Mouse (Mus musculus): Measurements from ENCODE around the gene Nectin1. TPM values are rescaled to one million over a fixed set of nuclear protein-coding genes. Genes with fewer than 3 reads are reported as not detected.

The Nectin1 gene
- polyA plus RNA-seq, 1 experiment from 2014 or later: 3.7 TPM

GRCm38 (mm10) chr9:43773521-43773920, 29.7 kb downstream of the Nectin1 start:
- H3K36me3 ChIP-seq (ENCODE audit: insufficient read depth, low read length): no peaks in the 10 kb centered on the region
- H3K4me1 ChIP-seq (replicated peaks; ENCODE audit: insufficient read depth, low read length): peaks cover 3% of the 10 kb centered on the region; the same call in 1 of the 2 replicates
- ATAC-seq (replicated peaks; ENCODE audit: low FRiP score, low read depth) (no peak), DNase-seq (ENCODE audit: low spot score) (no peak)
- no peak overlapping the region for H3K27ac ChIP-seq
- no peak overlapping the region for H3K4me3 ChIP-seq (replicated peaks; ENCODE audit: low read depth, low read length)
- no peaks in the 10 kb centered on the region for H3K9me3 ChIP-seq (replicated peaks; ENCODE audit: low read length)
- H3K9ac ChIP-seq (ENCODE audit: low read depth, low read length): no peak overlapping the region
- no peaks in the 10 kb centered on the region for H3K27me3 ChIP-seq (ENCODE audit: insufficient read depth, low read length)
- no peak for TF ChIP-seq CTCF (IDR thresholded peaks at IDR 0.05; ENCODE audit: low read depth)
- H3K4me2 ChIP-seq (ENCODE audit: low read length): no peak overlapping the region
- 70% methylated on average over 2 of the region's 2 CpGs for WGBS

- 63% methylated on average over 5 of the region's 5 CpGs for WGBS
- DNase-seq (ENCODE audit: low spot score) (no peak), ATAC-seq (replicated peaks; ENCODE audit: low FRiP score, low read depth) (no peak)
- Histone ChIP-seq H3K9ac (ENCODE audit: low read depth, low read length) (no peak overlapping the region), H3K27ac (no peak overlapping the region), H3K4me3 (replicated peaks; ENCODE audit: low read depth, low read length) (no peak overlapping the region), H3K36me3 (ENCODE audit: insufficient read depth, low read length) (no peaks in the 10 kb centered on the region), H3K4me2 (ENCODE audit: low read length) (no peak overlapping the region), H3K4me1 (replicated peaks; ENCODE audit: insufficient read depth, low read length) (peaks cover 3% of the 10 kb centered on the region; the same call in 1 of the 2 replicates), H3K9me3 (replicated peaks; ENCODE audit: low read length) (no peaks in the 10 kb centered on the region), H3K27me3 (ENCODE audit: insufficient read depth, low read length) (no peaks in the 10 kb centered on the region)
- no peak for TF ChIP-seq CTCF (IDR thresholded peaks at IDR 0.05; ENCODE audit: low read depth)
These were observed 30.6 kb downstream of the Nectin1 start for GRCm38 (mm10) chr9:43774427-43774826.

GRCm38 (mm10) chr9:43776231-43776630, 32.4 kb downstream of the Nectin1 start:
- Histone ChIP-seq H3K9me3 (replicated peaks; ENCODE audit: low read length) (no peaks in the 10 kb centered on the region), H3K4me2 (ENCODE audit: low read length) (no peak overlapping the region), H3K4me1 (replicated peaks; ENCODE audit: insufficient read depth, low read length) (peaks cover 3% of the 10 kb centered on the region; the same call in 1 of the 2 replicates), H3K4me3 (replicated peaks; ENCODE audit: low read depth, low read length) (no peak overlapping the region), H3K27me3 (ENCODE audit: insufficient read depth, low read length) (no peaks in the 10 kb centered on the region), H3K9ac (ENCODE audit: low read depth, low read length) (no peak overlapping the region), H3K36me3 (ENCODE audit: insufficient read depth, low read length) (no peaks in the 10 kb centered on the region), H3K27ac (no peak overlapping the region)
- no peak for DNase-seq (ENCODE audit: low spot score)
- WGBS: 79% methylated on average over 3 of the region's 3 CpGs
- no peak for ATAC-seq (replicated peaks; ENCODE audit: low FRiP score, low read depth)
- TF ChIP-seq CTCF (IDR thresholded peaks at IDR 0.05; ENCODE audit: low read depth): no peak

- ATAC-seq (replicated peaks; ENCODE audit: low FRiP score, low read depth) (peak; percentile 58; the same call in 1 of the 2 replicates), DNase-seq (ENCODE audit: low spot score) (no peak)
- WGBS: 76% methylated on average over 16 of the region's 16 CpGs
- H3K4me2 ChIP-seq (ENCODE audit: low read length): no peak overlapping the region
- no peaks in the 10 kb centered on the region for H3K9me3 ChIP-seq (replicated peaks; ENCODE audit: low read length)
- no peaks in the 10 kb centered on the region for H3K36me3 ChIP-seq (ENCODE audit: insufficient read depth, low read length)
- no peak overlapping the region for H3K4me3 ChIP-seq (replicated peaks; ENCODE audit: low read depth, low read length)
- peaks cover 3% of the 10 kb centered on the region; the same call in 1 of the 2 replicates for H3K4me1 ChIP-seq (replicated peaks; ENCODE audit: insufficient read depth, low read length)
- no peaks in the 10 kb centered on the region for H3K27me3 ChIP-seq (ENCODE audit: insufficient read depth, low read length)
- TF ChIP-seq CTCF (IDR thresholded peaks at IDR 0.05; ENCODE audit: low read depth): peak; percentile 25; the same call in 1 of the 2 replicates
- no peak overlapping the region for H3K27ac ChIP-seq
- no peak overlapping the region for H3K9ac ChIP-seq (ENCODE audit: low read depth, low read length)
These were observed 33.9 kb downstream of the Nectin1 start for GRCm38 (mm10) chr9:43777362-43778360.

GRCm38 (mm10) chr9:43780883-43781282, 37.1 kb downstream of the Nectin1 start:
- WGBS: 68% methylated on average over 8 of the region's 8 CpGs
- Histone ChIP-seq H3K27ac (no peak overlapping the region), H3K4me3 (replicated peaks; ENCODE audit: low read depth, low read length) (no peak overlapping the region), H3K9me3 (replicated peaks; ENCODE audit: low read length) (no peaks in the 10 kb centered on the region), H3K4me1 (replicated peaks; ENCODE audit: insufficient read depth, low read length) (peaks cover 9% of the 10 kb centered on the region), H3K36me3 (ENCODE audit: insufficient read depth, low read length) (no peaks in the 10 kb centered on the region), H3K9ac (ENCODE audit: low read depth, low read length) (no peak overlapping the region), H3K4me2 (ENCODE audit: low read length) (no peak overlapping the region), H3K27me3 (ENCODE audit: insufficient read depth, low read length) (no peaks in the 10 kb centered on the region)
- ATAC-seq (replicated peaks; ENCODE audit: low FRiP score, low read depth) (no peak), DNase-seq (ENCODE audit: low spot score) (no peak)
- TF ChIP-seq CTCF (IDR thresholded peaks at IDR 0.05; ENCODE audit: low read depth): no peak

- peaks cover 9% of the 10 kb centered on the region for H3K4me1 ChIP-seq (replicated peaks; ENCODE audit: insufficient read depth, low read length)
- H3K9ac ChIP-seq (ENCODE audit: low read depth, low read length): no peak overlapping the region
- WGBS: 70% methylated on average over 5 of the region's 5 CpGs
- no peak overlapping the region for H3K4me3 ChIP-seq (replicated peaks; ENCODE audit: low read depth, low read length)
- TF ChIP-seq CTCF (IDR thresholded peaks at IDR 0.05; ENCODE audit: low read depth): no peak
- ATAC-seq (replicated peaks; ENCODE audit: low FRiP score, low read depth) (no peak), DNase-seq (ENCODE audit: low spot score) (no peak)
- no peaks in the 10 kb centered on the region for H3K9me3 ChIP-seq (replicated peaks; ENCODE audit: low read length)
- H3K4me2 ChIP-seq (ENCODE audit: low read length): no peak overlapping the region
- no peaks in the 10 kb centered on the region for H3K27me3 ChIP-seq (ENCODE audit: insufficient read depth, low read length)
- no peak overlapping the region for H3K27ac ChIP-seq
- H3K36me3 ChIP-seq (ENCODE audit: insufficient read depth, low read length): no peaks in the 10 kb centered on the region
These were observed 38.6 kb downstream of the Nectin1 start for GRCm38 (mm10) chr9:43782401-43782800.

All from kidney, postnatal 0 days (tissue).